Mouse (Mus musculus) MEL (cell line): Measurements from ENCODE around the gene Esyt1.

Source experiments
- CTCF ChIP-seq, 3 experiments: IDR thresholded peaks in 2 of 3; conservative IDR thresholded peaks in 1 of 3; 2 replicates each; pipeline ENCODE4 v1.5.1; 2011 to 2012; ENCODE audit warnings: low read length in 3 of 3, low read depth in 2 of 3, mild to moderate bottlenecking in 2 of 3, improper control_type of control experiment in 1 of 3, inconsistent platforms in 1 of 3, mixed read lengths in 1 of 3, moderate library complexity in 1 of 3; ENCODE audit not compliant: control insufficient read depth in 1 of 3, insufficient read depth in 1 of 3, poor library complexity in 1 of 3, severe bottlenecking in 1 of 3
- EP300 ChIP-seq, 2 experiments: IDR thresholded peaks; 2 replicates each; pipeline ENCODE4 v1.6.1; 2011; ENCODE audit warnings: improper control_type of control experiment in 2 of 2, low read length in 2 of 2, low read depth in 1 of 2, mild to moderate bottlenecking in 1 of 2
- MAFK ChIP-seq: IDR thresholded peaks from 2 replicates; pipeline ENCODE4 v1.6.1; 2011; ENCODE audit warnings: low read depth, mild to moderate bottlenecking, low read length, improper control_type of control experiment, borderline replicate concordance
- MEF2A ChIP-seq: IDR thresholded peaks from 2 replicates; pipeline ENCODE4 v1.6.1; 2014; ENCODE audit warnings: low read depth, mild to moderate bottlenecking, inconsistent platforms, low read length, improper control_type of control experiment; ENCODE audit not compliant: poor library complexity, insufficient replicate concordance, severe bottlenecking; ENCODE audit errors: extremely low read depth
- RCOR1 ChIP-seq: IDR thresholded peaks from 2 replicates; pipeline ENCODE4 v1.6.1; 2012; ENCODE audit warnings: low read depth, mild to moderate bottlenecking, inconsistent platforms, low read length, improper control_type of control experiment

DNA sequence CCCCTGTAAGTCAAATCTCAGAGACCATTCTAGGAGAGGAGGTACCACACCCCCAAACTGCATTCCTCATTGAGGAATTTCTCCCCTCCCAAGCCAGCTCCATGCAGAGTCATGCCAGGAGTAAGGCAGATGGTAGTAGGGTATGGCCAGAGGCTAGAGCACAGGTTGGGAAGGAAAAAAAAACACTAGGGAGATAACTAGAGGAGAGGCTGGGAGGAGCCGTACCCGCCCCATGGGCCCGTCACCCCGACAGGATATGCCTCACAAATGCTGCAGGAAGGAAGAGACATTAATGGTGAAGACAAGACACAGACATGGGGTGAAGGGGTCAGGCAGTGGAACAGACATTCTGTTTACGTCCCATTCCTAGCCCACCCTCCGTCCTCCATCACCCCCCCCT lies 34.2 kb downstream of the Esyt1 start:
- TF ChIP-seq MAFK (no peak), RCOR1 (no peak), EP300 (IDR thresholded peaks at IDR 0.05; ENCODE audit: low read depth in 1 of 2, low read length in 2 of 2) (no peak), CTCF (IDR thresholded peaks at IDR 0.05 in 2 of 3, conservative IDR thresholded peaks at IDR 0.05 in 1 of 3; ENCODE audit: control insufficient read depth in 1 of 3, insufficient read depth in 1 of 3, low read depth in 2 of 3, low read length in 3 of 3, poor library complexity in 1 of 3, severe bottlenecking in 1 of 3) (no peak), MEF2A (no peak)
